Mouse (Mus musculus): ENCODE measurements at regions not wholly inside any gene's neighbourhood (a gene's known extent, or its start where the extent isn't known, plus 50 kb on each side); places are given as distances from the start of the nearest gene placed in this dataset.

DNA sequence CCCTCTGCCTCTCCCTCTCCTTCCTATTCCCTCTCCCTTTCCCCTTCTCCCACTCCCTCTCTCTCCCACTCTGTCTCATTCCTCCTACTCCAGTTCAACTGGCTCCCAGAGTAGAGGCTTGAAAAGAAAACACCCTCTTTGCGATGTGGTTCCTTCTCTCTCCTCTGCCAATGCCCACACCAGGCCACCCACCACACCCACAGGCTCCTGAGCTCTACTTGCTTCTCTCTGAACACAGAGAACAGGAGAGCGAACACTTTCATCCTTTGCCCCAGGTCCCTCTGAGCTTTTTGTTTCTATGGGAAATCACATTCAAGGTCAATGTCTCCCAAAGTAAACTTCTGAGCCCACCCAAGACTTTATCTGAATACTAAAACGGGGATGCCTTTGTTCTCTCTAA is 155.8 kb downstream of the Insig2 start:
- no peak for DNase-seq

DNA sequence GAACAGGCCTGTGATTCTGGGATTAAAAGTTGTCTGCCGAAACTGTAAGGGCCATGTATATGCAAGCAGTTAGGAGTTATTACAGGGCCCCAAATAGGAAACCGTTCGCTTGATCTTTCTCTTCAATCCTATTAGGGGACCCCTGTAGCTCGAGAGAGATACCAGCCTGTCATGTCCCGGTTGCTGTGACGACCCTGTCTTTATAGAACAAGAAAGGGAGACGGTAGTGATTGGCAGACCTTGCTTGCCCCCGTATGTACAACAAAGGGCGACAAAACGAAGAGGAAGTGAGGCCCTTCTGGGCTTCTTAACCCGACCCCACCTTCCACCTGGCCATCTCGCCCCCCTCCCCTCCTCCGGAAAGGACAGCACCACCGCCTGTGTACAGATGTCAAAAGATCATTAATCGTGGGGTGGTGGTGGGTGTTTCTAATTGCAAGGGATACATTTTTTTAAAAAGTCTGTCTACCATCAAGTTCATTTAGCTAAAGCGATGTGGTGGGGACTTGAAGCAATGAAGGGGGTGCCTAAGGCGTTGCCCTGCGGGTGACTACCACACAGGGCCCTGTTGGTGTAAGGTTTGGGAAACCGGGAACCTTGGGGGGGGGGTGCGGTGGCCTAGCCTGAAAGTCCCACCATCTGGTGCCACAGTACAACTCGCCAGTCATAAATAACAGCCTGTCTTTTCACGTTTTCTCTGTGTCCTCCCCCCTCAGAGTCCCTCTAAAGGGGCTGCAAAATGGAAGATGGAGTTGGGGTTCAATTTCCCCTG is 155.1 kb downstream of the Insig2 start:
- no peak for DNase-seq

- no peak for DNase-seq
Measured at GRCm38 (mm10) chr1:121177908-121178311, 154.5 kb downstream of the Insig2 start.

DNA sequence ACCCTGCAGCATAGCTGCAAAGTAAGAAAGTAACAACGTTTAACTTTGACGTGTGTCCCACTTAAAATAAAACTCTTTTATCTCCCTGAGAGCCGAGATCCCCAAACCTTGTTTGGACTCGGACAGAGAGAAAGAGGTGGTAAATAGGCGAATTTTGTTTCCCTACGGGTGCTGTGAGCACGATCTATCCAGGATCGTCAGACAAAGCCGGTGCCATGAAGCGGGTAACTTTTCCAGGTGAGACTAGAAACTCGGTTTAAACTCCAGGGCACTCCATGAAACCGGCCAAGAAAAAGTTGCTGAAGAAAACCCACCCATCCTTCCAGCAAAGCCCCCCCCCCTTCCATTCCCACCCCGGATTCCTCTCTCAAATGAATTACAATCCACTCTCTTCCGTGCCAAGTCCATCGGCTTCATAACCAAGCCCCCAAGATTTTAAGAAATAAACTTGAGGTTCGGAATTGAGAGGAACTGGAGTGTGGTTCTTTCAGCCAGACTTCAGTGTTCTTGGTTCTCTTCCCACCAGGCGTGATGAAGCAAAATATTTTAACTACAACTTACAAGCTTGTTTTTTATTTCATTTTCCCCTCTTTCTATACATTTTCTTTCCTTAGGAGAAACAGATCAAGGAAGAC is 153.7 kb downstream of the Insig2 start:
- DNase-seq: no peak

DNA sequence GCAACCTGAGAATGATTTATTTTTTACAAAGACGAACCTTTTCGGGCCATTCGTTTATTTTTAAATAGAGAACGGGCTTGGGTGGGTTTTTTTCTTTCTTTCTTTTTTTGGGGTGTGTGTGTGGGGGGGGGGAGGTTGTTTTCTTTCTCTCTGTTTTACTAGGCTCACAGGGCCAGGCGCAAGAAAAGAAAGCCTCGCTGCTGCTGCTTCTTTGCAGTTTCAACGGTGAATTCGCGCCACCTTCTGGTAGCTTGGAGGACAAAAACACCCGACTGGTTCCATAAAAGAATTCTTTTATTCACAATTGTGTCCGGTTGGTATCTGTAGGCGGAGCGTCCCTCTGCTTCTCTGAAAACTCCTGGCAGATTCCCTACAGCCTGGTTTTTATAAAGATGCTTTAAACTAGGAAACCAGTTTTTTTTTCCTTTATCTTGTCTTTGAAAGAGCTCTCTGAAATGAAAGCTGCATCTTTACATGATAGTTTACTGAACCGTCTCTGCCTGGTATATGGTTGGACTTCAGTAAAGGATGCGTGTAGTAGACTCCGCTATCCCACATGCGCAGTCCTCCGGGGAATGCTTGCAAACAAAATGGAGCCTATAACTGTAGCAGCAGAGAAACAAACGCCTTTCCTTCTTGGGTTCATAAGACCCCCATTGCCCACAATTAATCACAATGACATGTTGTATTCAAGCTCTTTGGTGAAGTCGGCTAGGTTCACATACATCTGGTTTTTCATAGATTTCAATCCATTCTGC is 151.9 kb downstream of the Insig2 start:
- peak; percentile 51 for DNase-seq

DNA sequence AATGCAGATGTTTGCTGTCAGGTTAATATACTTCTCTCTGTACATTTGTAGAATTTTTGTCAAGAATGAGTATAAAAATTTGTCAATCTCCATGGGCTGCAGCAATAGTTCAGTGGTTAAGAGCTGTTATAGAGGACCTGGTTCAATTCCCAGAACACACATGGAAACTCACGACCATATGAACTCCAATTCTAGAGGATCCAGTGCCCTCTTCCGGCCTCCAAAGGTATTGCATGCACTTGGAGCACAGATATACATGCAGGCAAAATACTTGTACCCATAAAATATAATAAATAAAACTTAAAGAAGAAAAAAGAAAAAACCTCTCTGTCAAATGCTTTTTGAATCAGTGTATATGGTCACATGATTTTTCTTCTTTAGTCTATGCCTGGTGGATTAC is 143.5 kb downstream of the Insig2 start:
- DNase-seq: no peak

DNA sequence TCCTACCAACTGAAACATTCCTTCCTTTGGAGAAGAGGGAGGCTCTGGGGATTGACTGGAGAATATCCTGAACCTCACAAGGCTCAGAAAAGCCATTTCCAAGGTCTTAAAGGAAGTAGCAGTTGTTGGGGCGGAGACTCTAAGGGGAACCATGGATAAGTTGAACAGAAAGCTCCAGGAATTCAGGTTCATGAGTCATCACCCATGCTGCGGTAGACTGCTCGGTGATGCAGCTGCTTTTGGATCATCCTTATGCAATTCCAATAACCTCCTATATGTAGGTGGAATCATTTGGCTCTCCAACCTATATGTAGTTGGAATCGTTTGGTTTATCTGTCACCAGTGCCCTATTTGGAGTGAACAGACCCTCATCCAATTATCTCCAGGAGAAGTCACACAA is 137.6 kb downstream of the Insig2 start:
- DNase-seq: no peak

- DNase-seq: no peak
Measured at GRCm38 (mm10) chr1:121215843-121216242, 116.5 kb downstream of the Insig2 start.

DNA sequence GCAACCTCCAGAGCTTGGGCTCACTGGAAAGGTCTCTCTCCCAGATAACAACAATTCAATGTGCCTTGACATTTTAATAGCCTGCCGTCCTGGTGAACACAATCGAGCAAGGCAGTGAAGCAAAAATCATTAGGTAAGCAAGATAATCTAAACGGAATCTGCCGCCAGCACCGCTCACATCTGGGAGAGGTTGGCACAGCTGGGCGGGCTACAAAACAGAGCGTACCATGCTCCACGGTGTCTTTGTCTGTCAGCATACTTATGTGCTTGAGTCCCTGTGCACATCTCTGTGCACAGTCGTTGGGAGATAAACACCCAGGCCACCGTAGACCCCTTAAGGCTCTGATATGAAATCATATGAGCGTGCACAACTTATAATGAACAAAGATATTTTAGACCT is 108.1 kb downstream of the Insig2 start:
- DNase-seq: no peak

- DNase-seq: no peak
Measured at GRCm38 (mm10) chr1:121226466-121227232, 105.7 kb downstream of the Insig2 start.

- DNase-seq: no peak
Measured at GRCm38 (mm10) chr1:121227233-121227594, 105.2 kb downstream of the Insig2 start.

GRCm38 (mm10) chr1:121243576-121243975 is 88.8 kb downstream of the Insig2 start:
- DNase-seq: peak; percentile 24

- no peak for DNase-seq
Measured at GRCm38 (mm10) chr1:121247556-121247955, 84.8 kb downstream of the Insig2 start.

DNA sequence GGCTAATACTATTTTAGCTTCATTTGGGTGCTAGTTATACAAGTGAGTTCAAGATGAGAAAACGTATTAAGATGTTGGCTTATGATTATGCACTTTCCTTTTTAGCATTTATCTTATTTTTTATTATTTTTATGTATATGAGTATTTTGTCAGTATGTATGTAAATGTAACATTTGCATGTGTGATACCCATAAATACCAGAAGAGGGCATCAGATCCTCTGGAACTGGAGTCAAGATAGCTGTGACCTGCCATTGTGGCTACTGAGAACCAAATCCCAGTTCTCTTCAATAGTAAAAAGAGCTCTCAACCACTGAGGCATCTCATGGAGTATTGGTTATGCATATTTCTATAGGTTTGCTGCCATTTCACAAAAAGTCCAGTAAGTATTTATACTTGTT is 83.3 kb downstream of the Insig2 start:
- no peak for DNase-seq

GRCm38 (mm10) chr1:121250686-121251085 is 81.7 kb downstream of the Insig2 start:
- DNase-seq: no peak

DNA sequence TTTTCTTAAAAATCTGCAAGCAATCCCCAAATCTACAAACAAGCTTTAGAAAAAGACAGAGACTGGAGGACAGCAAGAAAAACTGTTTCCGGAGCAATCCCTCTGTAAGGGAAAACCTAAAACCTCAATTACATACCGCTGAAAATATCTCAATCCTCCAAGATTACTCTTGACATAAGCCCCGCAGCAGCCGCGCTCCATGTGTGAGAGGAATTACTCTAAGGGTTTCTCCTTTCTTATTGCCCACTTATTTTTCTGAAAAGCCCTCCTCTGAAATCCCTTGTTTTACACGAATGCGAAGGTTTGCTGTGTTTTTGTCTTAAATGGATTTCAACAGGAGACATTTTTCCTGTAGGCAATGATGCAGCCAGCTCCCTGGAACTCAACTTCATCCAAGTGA is 80.3 kb downstream of the Insig2 start:
- no peak for DNase-seq

DNA sequence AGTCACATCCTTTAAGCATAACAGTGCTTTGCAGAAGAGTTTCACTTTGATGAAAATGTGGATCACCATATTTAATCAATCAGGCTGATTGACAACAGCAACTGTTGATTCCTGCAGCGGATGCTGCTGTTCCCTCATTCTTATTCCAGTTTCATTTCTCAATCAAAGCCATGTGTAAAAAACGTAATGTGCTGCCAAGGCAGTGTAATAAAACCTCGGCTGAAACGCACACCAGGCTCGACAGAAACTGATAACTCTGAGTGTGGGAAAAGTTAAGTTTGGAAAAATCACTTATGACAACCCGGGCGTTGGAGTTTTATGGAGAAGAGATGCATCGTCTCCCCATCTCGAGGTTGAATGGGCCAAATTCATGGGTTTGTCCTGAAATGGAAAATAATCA is 78.2 kb downstream of the Insig2 start:
- no peak for DNase-seq
